Mouse (Mus musculus) lung, adult 2 months (tissue): ENCODE measurements at regions not wholly inside any gene's neighbourhood (a gene's known extent, or its start where the extent isn't known, plus 50 kb on each side); places are given as distances from the start of the nearest gene placed in this dataset.

ENCODE experiments used
- DNase-seq: peaks from one replicate; pipeline ENCODE4 v3.0.0; 2022
- H3K4me1 ChIP-seq: fragments of 200-500 bp; 2 replicates; pipeline ENCODE4 v1.6.1; 2011; ENCODE audit warnings: low read length; ENCODE audit not compliant: control insufficient read depth, insufficient read depth
- H3K4me3 ChIP-seq: fragments of 200-500 bp; replicated peaks from 2 replicates; pipeline ENCODE3; 2011; ENCODE audit warnings: low read depth, mild to moderate bottlenecking, control low read depth, low read length; ENCODE audit errors: extremely low read depth
- CTCF ChIP-seq: fragments of 200-500 bp; IDR thresholded peaks from 2 replicates; pipeline ENCODE4 v1.5.1; 2011; ENCODE audit warnings: mild to moderate bottlenecking, low read length, control low read depth; ENCODE audit not compliant: insufficient read depth
- POLR2A ChIP-seq: fragments of 200-500 bp; IDR thresholded peaks from 2 replicates; pipeline ENCODE4 v1.6.1; 2011; ENCODE audit warnings: low read depth, mild to moderate bottlenecking, control low read depth, low read length, borderline replicate concordance; ENCODE audit errors: extremely low read depth
- WGBS: fragments of 180-500 bp; shearing (Covaris S2); methylation state at CpG from one replicate; pipeline ENCODE4 v1.1.7; 2018; 5-methylcytosine and 5-hydroxymethylcytosine counted together

DNA sequence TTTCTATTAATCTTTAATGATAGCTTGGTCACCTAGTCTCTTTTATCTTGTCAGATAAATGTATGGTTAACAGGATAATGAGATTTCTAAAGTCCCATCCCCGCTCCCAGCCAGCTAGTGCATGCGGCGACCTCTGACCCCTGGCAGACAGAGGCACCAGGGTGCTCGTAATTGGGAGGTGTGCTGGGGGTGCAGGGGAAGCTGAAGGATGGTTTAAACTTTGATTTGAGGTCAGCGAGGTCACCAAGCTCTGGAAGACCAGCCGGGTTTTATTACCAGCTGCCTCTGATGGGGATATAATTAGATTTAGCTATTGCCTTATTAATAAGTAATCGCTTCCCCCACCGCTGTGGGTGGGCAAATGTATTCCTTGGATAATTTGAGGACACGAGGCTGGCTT is 276.5 kb downstream of the Uaca start:
- TF ChIP-seq POLR2A (no peak), CTCF (no peak)
- 77% methylated on average over 9 of the region's 9 CpGs for WGBS

DNA sequence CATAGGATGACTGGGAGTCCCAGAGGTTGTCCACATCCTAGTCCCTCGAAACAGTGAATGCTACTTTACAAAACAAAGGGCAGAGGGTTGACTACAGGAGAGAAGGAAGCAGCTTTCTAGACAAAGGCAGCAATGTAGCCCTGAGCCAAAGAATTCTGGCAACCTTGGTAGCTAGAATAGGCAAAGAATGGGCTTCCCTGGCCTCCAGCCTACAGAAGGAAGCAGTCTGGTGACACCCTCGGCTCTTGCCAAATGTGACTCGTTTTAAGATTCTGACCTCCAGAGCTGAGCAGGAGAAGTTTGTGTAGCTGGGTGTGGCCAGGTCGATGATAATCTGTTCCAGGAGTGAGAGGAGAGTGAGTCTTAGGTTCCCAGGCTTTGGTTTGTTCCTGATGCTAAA is 279.1 kb downstream of the Uaca start:
- DNase-seq: no peak
- Histone ChIP-seq H3K4me1 (no peaks in the 10 kb centered on the region), H3K4me3 (no peak overlapping the region)
- TF ChIP-seq POLR2A: no peak
- TF ChIP-seq CTCF: no peak
- 28% methylated on average over 4 of the region's 4 CpGs for WGBS

More for the DNA sequence above, 276.5 kb downstream of the Uaca start:
- Histone ChIP-seq H3K4me3 (no peak overlapping the region), H3K4me1 (no peaks in the 10 kb centered on the region)
- no peak for DNase-seq

DNA sequence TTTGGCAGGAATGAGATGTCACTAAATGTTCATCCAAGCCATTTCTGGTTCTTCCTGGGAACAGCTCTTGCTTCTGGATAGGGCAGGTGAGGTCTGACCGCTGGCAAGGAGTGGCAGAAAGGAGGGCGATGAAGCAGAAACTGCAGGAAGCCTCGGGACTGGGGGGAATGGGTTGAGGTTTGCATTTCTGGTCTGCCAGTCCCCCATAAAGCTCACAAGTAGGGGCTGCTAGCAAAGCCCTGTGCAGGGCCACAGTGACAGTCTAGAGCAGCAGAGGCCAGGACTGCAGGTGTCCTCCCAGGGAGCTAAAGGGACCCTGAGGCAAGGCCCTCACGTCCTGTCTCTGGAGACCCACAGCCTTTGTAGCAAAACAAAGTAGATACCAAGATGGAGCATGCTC is 280.7 kb downstream of the Uaca start:
- 89% methylated on average over 4 of the region's 4 CpGs for WGBS
- no peaks in the 10 kb centered on the region for H3K4me1 ChIP-seq
- H3K4me3 ChIP-seq: no peak overlapping the region
- TF ChIP-seq POLR2A (no peak), CTCF (no peak)
- no peak for DNase-seq

DNA sequence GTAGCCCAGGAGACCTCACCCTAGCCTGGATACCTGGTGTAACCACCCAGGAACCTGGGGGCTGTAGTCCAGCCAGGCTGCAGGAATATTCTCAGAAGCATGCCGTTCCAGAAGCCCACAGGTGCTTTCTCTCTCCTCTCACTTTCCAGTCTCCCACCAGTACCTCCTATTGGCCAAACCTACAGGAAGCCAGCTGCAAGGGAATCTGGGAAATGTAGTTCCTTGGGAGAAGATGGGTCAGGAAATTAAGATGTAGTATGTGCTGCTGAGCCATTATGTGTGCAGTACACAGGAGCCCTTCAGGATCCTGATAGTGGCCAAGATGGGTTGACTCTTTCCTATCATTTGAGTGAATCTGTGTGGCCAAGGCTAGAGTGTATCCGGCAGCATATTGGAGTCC is 282.8 kb downstream of the Uaca start:
- DNase-seq: no peak
- TF ChIP-seq CTCF (no peak), POLR2A (no peak)
- WGBS: 70% methylated on average over 2 of the region's 2 CpGs
- H3K4me3 ChIP-seq: no peak overlapping the region
- H3K4me1 ChIP-seq: no peaks in the 10 kb centered on the region

DNA sequence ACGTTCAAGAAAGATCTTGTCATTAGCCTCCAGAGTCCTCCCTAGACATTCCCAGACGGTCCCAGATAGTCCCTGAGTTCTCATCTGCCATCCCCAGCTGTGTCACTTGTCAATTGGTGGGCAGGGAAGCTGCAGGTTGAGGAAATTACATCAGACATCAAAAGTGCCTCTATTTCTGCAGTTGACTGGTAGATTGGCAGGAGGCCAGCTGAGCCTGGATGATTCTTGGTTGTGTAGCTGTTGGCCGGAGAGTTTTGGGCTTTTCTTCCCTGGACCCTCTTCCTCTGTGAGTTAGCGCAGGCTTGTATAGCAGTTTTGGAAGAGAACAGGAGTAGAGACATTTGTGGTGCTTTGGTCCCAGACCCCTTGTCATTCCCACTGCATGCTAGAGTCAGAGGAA is 283.5 kb downstream of the Uaca start:
- no peak for TF ChIP-seq CTCF
- TF ChIP-seq POLR2A: no peak
- Histone ChIP-seq H3K4me3 (no peak overlapping the region), H3K4me1 (no peaks in the 10 kb centered on the region)
- 76% methylated on average over 4 of the region's 4 CpGs for WGBS
- no peak for DNase-seq

DNA sequence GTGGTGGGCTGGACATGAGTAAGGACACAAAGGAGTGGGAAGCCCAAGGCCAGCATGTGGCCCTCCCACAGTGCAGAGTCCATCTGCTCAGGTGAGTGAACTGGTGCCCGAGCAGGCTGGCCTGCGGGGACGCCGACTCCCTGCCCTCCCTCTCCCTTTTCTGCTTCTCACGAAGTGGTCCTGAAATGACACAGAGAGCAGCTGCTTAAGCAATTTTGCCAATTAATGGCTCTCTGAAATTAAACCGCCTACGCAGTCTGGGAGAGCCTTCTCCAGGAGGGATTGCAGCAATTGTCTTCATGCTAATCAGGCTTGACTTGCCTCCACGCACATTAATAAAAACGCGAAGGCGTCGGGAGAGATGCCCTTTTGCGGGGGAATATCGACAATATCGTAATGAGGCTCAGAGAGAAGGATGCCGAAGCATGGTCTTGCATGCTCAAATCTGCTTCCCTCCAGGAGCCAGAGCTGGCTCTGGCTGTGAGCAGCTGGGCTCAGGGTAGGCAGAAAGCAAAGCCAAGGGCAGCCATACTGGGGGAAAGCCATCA is 287.2 kb downstream of the Uaca start:
- Histone ChIP-seq H3K4me1 (no peaks in the 10 kb centered on the region), H3K4me3 (no peak overlapping the region)
- no peak for DNase-seq
- no peak for TF ChIP-seq POLR2A
- no peak for TF ChIP-seq CTCF
- WGBS: 86% methylated on average over 16 of the region's 16 CpGs

DNA sequence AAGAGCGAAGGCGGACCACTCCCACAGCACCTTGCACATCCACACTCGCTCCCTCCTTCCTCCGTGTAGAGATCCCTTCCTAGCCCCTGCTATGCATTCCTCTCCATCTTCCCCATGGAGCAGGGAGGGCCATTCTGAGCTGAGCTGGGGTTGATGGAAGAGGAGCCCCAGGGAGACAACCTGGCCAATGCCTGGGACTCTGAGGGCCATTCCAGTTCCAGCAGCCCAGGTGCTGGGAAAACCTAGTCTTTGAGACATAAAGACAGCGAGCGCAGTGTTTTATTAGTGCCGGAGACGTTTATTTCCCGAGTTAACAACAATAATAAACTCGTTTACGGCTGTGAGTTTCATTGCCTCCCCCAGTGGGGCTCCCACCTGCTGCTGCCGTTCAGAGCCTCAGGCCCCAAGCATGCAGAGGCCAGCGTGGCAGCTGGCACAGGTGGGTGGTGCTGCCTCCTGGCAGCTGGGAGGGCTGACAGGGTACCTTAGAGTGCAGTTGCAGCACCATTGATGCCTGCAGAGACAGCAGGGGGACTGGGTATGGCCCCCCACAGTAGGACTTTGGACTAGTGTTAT is 287.4 kb upstream of the Tle3 start:
- DNase-seq: no peak
- no peaks in the 10 kb centered on the region for H3K4me1 ChIP-seq
- WGBS: 79% methylated on average over 13 of the region's 13 CpGs
- TF ChIP-seq CTCF (no peak), POLR2A (no peak)
- no peak overlapping the region for H3K4me3 ChIP-seq

DNA sequence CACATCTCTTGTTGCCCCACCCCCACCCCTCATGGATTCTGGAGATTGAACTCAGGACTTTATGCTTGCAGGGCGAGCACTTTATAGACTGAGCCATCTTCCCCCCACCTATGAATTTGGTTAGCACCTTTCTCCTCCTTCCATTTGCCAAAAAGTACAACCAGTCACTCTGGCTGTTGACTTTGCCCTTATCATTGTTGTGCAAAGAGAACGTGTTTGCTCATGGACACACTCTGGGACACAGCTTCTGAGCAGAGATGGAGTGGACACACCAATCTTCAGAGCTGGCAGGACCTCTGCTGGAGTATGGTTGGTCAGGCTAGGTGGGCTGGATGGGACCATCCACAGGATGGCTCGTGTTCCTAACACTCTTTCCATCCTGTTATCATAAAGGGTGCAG is 285.1 kb upstream of the Tle3 start:
- no peak for DNase-seq
- Histone ChIP-seq H3K4me3 (no peak overlapping the region), H3K4me1 (no peaks in the 10 kb centered on the region)
- WGBS: 58% methylated on average over 3 of the region's 3 CpGs
- no peak for TF ChIP-seq CTCF
- no peak for TF ChIP-seq POLR2A

DNA sequence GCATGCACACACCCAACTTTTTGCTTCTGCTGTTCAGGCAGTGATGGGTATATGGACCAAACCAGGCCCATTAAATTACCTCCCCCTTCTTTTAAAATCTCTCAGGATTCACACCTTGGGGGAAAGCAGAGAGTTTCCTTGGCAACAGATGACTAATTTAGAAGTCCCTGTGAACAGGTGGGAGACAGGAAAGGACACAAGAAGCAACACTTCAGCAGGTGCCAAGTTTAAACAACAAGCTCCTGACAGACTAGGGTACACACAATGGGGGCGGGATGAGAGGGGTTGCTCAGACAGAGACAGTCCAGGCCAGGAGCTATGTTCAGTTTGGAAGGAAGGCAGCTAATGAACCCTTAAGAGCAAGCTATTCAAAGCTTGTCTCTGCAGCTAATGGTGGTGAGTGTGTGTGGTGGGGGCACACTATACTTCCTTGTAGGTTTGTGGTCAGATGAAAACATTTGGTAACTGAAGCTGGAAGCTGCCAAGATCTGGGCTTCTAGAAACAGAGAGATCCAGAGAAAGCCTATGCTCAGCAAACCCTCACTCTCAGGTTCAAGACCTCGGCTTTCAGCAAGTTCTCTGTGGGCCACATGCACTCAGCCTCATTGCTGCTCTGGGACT is 283.0 kb upstream of the Tle3 start:
- TF ChIP-seq CTCF (no peak), POLR2A (no peak)
- DNase-seq: no peak
- H3K4me3 ChIP-seq: no peak overlapping the region
- no peaks in the 10 kb centered on the region for H3K4me1 ChIP-seq
- 80% methylated on average over 2 of the region's 2 CpGs for WGBS

DNA sequence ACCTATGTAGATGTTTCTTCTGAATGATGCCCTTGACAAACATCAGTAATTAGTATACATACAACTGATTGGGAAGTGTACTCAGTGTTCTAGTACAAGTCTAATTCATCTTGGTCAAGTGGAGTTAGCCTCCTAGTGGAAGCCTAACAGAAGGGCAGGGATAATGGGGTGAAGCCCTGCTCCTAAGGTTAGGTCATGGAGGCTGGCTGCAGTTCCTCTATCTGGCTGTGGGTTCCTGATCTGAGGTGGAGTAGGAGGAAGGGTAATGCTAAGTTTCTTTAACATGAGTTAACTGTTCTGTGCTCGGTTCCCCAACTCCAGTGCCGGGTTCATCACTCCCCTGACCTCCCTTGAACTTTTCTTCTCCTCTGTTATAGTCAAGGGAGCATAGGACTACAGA is 281.1 kb upstream of the Tle3 start:
- TF ChIP-seq CTCF (no peak), POLR2A (no peak)
- no peak for DNase-seq
- no peaks in the 10 kb centered on the region for H3K4me1 ChIP-seq
- no peak overlapping the region for H3K4me3 ChIP-seq
- 76% methylated on average over 2 of the region's 2 CpGs for WGBS
